Mouse (Mus musculus) CD4-positive helper T cell, adult 2 months (primary cell): Measurements from ENCODE around the gene Mthfr.

ENCODE experiments used
- DNase-seq: peaks from one replicate; pipeline ENCODE4 v3.0.0-alpha.2; 2012; ENCODE audit warnings: low read depth, missing footprints, low spot score

Gene Mthfr

GRCm38 (mm10) chr4:148061086-148061480 lies 22.2 kb downstream of the Mthfr start:
- no peak for DNase-seq

- DNase-seq: no peak
Measured at GRCm38 (mm10) chr4:148065702-148066400, 27.0 kb downstream of the Mthfr start.

GRCm38 (mm10) chr4:148066401-148066744 lies 27.5 kb downstream of the Mthfr start:
- DNase-seq: no peak

- no peak for DNase-seq
Measured at GRCm38 (mm10) chr4:148067346-148067745, 28.5 kb downstream of the Mthfr start.

GRCm38 (mm10) chr4:148069602-148070218 lies 30.8 kb downstream of the Mthfr start:
- DNase-seq: peak; percentile 44

GRCm38 (mm10) chr4:148071508-148071907 lies 32.6 kb downstream of the Mthfr start:
- no peak for DNase-seq

- peak; percentile 66 for DNase-seq
Measured at GRCm38 (mm10) chr4:148074521-148075189, 35.8 kb downstream of the Mthfr start.

GRCm38 (mm10) chr4:148075259-148075658 lies 36.4 kb downstream of the Mthfr start:
- DNase-seq: peak; percentile 80

- DNase-seq: no peak
Measured at GRCm38 (mm10) chr4:148075881-148076280, 37.0 kb downstream of the Mthfr start.

GRCm38 (mm10) chr4:148079212-148079611 lies 40.3 kb downstream of the Mthfr start:
- no peak for DNase-seq

GRCm38 (mm10) chr4:148079944-148080596 lies 41.2 kb downstream of the Mthfr start:
- no peak for DNase-seq

- DNase-seq: no peak
Measured at GRCm38 (mm10) chr4:148080597-148080973, 41.7 kb downstream of the Mthfr start.

- DNase-seq: no peak
Measured at GRCm38 (mm10) chr4:148081201-148081600, 42.3 kb downstream of the Mthfr start.

- DNase-seq: peak; percentile 60
Measured at GRCm38 (mm10) chr4:148082257-148083044, 43.6 kb downstream of the Mthfr start.

GRCm38 (mm10) chr4:148083176-148083899 lies 44.5 kb downstream of the Mthfr start:
- no peak for DNase-seq

- DNase-seq: no peak
Measured at GRCm38 (mm10) chr4:148084261-148084714, 45.4 kb downstream of the Mthfr start.

- no peak for DNase-seq
Measured at GRCm38 (mm10) chr4:148085131-148085906, 46.4 kb downstream of the Mthfr start.

- DNase-seq: no peak
Measured at GRCm38 (mm10) chr4:148085907-148086305, 47.0 kb downstream of the Mthfr start.

GRCm38 (mm10) chr4:148087091-148087906 lies 48.4 kb downstream of the Mthfr start:
- DNase-seq: peak; percentile 15
